Mouse (Mus musculus): ENCODE measurements around the gene Fam71a.
"Not testable (repeated sequence)": the region's sequence is repeated elsewhere in the genome, so short reads cannot be mapped to it uniquely, and the experiment has no call there.

Fam71a gene

DNA sequence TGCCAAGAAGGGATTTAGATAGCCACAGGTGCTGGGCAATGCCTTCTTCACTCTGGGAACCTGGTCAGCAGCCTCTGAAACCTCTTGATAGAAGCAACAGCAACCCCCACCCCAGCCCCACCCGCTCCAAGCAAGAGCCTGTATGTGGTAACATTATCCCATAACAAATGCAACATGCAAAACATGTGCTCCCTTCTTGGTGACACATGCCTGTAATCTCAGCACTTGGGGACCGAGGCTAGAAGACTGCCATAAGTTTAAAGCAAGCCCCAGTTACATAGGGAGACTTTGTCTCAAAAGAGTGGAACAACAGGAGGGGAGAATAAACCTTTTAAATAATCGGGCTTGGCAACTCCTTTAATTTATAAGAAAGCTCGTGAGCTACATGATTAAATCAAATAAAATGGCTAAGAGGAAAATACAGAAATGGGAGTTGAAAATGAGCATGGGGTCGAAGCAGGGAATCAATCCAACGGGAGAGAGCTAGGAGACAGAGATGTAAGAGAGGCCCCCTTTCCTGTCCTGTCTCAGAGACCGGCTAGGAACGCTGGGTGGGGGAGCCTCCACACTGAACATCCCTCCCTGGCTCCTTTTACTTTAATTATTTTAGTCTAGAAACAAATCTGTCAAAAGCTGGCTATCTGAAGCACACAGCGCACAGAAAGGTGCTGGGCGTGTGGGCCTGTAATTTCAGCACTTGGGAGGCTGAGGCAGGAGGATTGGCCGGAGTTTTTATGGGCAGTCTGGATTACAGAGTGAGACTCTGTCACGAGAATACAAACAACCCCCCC is 17.0 kb upstream of the Fam71a start:
- no peak for DNase-seq (ENCODE audit: low read depth, low spot score)

DNA sequence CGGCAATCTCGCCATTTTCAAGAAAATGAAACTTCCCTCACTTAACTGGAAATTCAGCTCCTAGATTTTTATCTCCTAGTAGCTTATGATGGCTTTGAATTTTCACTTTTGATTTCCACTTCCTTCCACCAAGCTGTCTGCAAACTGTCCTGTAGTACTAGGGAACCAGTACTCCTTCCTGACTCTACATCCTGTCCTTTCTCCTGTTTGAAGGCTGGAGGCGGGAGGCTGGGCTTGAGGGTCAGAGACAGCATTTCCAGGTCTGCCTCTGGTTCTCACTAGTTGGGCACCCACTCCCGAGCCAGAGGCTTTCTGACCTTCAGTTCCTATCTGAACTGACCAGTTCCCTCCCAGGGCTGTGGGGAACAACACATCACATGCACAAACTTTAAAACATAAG is 15.8 kb upstream of the Fam71a start:
- no peak for DNase-seq (ENCODE audit: low read depth, low spot score)

GRCm38 (mm10) chr1:191179846-191180245 is 15.2 kb upstream of the Fam71a start:
- DNase-seq (ENCODE audit: low read depth, low spot score) = no peak

DNA sequence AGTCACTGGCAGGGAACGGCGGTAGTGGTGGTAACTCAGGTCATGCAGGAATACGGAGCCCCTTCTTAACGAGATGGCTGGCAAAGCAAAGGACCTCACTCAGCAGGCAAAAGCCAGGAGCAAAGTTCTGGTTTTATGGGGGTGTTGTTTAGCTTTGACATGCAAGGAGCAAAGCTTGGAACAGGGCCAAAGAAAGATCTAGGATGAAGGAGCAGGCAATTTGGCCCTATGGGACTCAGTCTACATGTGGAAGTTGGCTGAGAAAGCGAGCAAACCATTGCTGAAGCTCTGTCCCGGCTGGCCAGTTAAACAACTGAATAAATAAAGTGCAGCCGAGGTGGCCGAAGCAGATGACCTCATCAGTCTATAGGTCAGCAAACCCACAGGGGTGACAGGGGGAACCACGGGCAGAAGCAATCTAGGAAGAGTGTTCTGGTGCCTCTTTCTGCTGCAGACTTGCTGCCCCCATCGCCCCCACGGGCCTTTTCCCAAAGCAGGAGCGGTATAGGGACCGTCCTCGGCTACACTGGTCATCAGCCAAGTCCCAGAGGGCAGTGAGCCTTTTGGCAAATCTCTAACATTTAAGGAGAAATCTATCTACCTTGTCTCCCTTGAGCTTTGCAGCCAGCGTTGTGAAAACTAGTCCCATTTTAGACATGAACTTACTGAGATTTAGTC is 14.0 kb upstream of the Fam71a start:
- DNase-seq (ENCODE audit: low read depth, low spot score) = no peak

DNA sequence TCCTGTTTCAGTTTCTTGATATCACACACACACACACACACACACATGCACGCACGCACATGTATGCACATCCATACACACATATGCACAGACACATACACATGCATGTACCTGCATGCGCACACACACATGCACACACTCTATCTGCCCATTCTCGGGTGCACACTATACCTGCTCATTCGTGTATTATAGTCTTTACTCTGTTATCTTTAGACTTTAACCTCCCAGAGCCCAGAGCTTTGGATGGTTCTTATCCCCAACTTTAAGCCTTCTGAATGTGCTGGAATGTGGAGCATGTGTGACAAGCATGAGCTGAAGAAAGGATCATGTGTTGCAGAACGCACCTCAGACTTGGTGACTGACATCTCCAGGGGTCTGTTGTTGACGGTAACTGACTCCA is 12.3 kb upstream of the Fam71a start:
- DNase-seq (ENCODE audit: low read depth, low spot score) = no peak

DNA sequence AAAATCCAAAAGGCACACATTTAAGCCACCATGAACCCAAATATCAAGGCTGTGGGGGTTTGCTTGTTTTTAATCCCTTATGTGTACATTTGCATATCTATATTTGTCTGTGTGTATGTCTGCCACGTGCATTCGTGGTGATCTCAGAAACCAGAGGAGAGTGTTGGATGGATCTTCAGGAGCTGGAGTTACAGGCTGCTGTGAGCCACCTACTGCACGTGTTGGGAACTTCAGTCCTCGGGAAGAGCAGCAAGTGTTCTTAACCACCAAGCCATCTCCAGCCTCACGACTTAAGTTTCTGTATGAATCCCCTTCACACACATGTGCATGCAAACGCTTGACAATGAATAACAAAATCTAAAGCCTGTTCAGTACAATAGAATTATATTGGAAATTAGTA is 7.9 kb upstream of the Fam71a start:
- DNase-seq (ENCODE audit: low read depth, low spot score) = peak; percentile 68

- DNase-seq (ENCODE audit: low read depth, low spot score) = no peak
Measured at GRCm38 (mm10) chr1:191170444-191170843, 5.8 kb upstream of the Fam71a start.

DNA sequence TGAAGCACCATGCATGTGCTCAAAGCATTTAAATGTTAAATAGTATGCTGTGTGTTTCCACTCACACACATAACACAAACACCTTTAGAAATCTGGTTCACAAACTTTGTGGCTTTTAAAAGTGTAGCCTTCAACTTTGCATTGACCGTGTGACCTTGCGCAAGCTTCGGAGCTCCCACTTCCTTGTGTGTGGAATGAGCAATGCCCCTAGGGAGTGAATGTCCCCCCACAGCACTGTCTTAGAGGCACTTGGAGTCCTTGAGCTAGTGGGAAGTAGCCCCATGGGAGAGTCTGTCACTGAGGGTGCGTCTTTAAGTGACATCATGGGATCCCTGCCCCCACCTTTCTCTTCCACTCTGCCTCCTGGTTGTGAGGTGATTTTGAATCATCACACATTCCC is 1.6 kb upstream of the Fam71a start:
- DNase-seq (ENCODE audit: low read depth, low spot score) = no peak

DNA sequence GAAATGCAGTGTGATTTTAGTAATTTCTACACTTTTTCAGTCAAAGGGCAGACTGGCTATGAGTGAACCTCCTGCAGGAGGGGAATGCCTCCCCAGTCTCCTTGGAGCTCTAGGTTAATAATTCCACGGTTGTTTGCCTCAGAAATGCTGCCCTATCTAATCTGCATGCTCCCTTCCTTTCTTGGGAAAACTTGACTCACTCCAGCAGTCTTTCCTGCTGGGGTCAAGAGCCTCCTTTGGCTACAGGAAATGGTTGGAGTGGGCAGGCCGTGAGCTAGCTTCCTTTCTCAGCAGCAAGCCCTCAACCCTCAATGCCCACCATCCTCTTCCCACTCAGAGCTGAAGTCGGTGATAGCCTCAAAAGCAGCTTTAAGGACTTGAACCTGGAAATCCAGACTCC is 10.3 kb downstream of the Fam71a start:
- no peak for DNase-seq (ENCODE audit: low read depth, low spot score)

DNA sequence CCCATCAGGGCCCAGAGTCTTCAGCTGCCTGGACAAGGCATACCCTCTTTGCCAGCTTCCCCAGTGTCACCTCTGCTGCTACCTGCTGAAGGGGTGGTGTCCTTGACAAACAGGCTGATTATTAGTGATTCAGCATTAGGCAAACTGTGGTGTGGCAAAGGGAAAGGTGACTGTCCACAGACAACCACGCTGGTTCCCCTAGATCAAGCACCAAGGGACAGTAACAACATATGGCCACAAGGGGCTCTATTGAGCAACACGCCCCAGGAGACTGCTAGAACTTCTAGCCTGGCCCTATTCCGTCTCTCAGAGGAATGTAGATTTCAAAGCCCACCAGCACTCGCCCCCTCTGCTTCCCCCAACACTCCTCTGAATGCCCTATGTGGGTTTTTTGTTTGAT is 11.6 kb downstream of the Fam71a start:
- peak; percentile 76 for DNase-seq (ENCODE audit: low read depth, low spot score)

GRCm38 (mm10) chr1:191150924-191151605 is 13.6 kb downstream of the Fam71a start:
- no peak for DNase-seq (ENCODE audit: low read depth, low spot score)

DNA sequence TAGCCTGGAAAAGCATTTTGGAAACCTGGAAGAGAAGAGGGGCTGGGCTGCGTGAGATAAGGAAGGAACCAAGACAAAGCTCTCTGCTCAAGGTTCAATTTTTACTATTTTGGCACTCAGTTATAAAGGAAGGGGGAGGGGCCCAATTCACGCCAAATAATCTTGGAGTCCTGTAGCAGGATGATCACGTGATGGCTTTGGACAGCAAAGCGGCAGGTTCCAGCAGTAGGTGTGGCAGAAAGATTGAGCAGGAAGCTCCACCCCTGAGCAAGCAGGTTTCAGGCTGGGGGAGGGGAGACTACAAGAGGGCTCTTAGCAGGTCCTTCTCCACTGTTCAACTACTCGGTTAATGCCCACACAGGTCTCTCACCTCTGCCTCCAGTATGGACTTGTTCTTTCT is 15.1 kb downstream of the Fam71a start:
- not testable (repeated sequence) for DNase-seq (ENCODE audit: low read depth, low spot score)

DNA sequence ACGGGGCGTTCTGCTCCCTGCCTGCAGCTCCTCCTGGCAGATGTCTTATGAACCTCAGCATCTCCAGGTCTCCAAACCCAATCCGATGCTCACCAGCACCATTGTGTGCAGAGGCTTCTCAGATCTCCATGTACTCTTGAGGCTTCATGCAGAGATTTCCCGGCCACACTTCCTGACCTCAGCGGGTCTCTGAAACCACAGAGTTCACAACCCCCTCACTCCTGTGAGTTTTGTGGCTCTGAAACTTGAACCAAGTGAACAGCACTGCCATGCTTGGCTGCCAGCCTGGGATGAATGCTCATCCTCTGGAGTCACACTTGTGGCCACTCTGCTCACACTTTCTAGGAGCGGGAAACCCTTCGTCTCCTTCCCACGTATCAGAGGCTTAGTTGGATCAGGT is 23.6 kb downstream of the Fam71a start:
- DNase-seq (ENCODE audit: low read depth, low spot score) = no peak

DNA sequence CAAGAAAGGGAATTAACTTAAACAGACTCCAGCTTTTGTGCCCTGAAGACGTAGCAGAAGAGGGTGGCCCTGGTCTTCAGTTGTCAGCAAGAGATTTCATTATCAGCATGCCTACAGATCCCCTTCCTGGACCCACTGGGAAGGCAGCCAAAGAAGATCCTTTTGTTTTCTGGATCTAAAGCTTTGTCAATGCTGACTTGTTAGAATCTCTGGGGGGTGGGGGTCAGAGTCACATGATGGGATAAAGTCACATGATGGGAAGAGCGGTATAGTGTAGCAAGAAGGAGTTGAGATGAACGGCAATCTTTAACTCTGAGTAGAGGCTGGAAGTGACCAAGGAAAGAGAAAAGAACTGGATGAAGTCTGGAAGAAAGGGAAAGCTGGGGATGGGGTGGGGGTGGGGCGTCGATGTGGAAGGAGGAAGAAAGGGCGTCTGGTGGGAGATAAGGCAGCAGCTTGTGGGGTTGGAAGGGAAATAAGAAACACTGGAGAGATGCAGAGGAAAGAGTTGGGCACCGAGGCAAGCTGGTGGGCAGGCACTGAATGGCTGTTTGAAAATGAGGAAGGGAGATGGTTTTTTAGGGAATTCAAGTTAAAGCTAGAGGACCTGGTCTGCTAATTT is 25.6 kb downstream of the Fam71a start:
- DNase-seq (ENCODE audit: low read depth, low spot score) = peak; percentile 49

DNA sequence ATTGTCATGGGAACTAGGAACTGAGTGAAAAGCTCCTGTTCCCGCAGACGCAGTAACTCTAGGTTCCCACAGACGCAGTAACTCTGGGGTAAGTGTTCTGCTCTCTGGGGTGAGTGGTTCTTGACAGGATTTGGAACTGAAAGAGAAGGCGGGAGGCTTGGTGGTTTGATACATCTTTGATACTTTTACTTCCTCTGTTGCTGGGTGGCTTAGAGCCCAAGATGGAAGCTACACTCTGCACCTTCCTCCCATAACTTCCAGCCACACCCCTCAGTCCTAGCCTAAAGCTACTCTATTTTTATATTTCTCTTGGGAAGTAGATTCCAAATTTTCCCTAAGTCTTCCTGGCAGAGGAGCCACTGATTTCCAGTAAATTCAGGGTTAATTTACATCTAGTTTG is 26.2 kb downstream of the Fam71a start:
- no peak for DNase-seq (ENCODE audit: low read depth, low spot score)

GRCm38 (mm10) chr1:191135406-191135805 is 29.2 kb downstream of the Fam71a start:
- DNase-seq (ENCODE audit: low read depth, low spot score) = no peak

- DNase-seq (ENCODE audit: low read depth, low spot score) = no peak
Measured at GRCm38 (mm10) chr1:191132934-191133333, 31.7 kb downstream of the Fam71a start.

- no peak for DNase-seq (ENCODE audit: low read depth, low spot score)
Measured at GRCm38 (mm10) chr1:191132240-191132639, 32.4 kb downstream of the Fam71a start.

- no peak for DNase-seq (ENCODE audit: low read depth, low spot score)
Measured at GRCm38 (mm10) chr1:191131692-191132091, 32.9 kb downstream of the Fam71a start.

GRCm38 (mm10) chr1:191125811-191126638 is 38.6 kb downstream of the Fam71a start:
- peak; percentile 70 for DNase-seq (ENCODE audit: low read depth, low spot score)

DNA sequence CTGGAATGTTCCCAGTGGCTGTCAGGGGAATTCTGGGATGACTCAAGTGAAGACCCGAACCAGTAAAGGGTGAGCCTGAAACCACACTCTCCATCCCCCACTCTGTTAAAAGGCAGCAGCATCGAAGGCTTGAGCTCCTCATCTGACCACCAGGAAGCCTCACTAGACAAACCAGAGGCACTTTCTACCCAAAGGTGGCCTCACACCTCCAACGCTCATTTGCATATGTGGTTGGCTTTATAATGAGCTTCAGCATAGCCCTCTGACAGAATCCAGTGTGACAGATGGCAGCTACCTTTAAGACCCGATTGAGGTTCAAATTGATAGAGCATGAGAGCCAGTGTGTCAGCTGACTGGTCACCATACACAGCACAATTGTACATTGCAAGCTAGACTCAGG is 40.3 kb downstream of the Fam71a start:
- no peak for DNase-seq (ENCODE audit: low read depth, low spot score)

Measured in ES-CJ7 (cell line).